Mouse (Mus musculus) small intestine, adult 2 months (tissue): Measurements from ENCODE around the gene Nxph4. TPM values are rescaled to one million over a fixed set of nuclear protein-coding genes. Genes with fewer than 3 reads are reported as not detected.

Source experiments
- H3K27ac ChIP-seq: fragments of 200-500 bp; 2 replicates; pipeline ENCODE4 v1.5.1; 2012; ENCODE audit warnings: low read depth, low read length, control low read depth, inconsistent platforms; ENCODE audit not compliant: insufficient read depth
- H3K27me3 ChIP-seq: fragments of 200-500 bp; 2 replicates; pipeline ENCODE4 v1.6.1; 2012; ENCODE audit warnings: mild to moderate bottlenecking, moderate library complexity, low read length, inconsistent platforms; ENCODE audit not compliant: control insufficient read depth, insufficient read depth
- H3K36me3 ChIP-seq: fragments of 200-500 bp; 2 replicates; pipeline ENCODE4 v1.6.1; 2012; ENCODE audit warnings: mild to moderate bottlenecking, low read length, control low read depth, inconsistent platforms; ENCODE audit not compliant: control insufficient read depth, insufficient read depth
- H3K4me1 ChIP-seq: fragments of 200-500 bp; 2 replicates; pipeline ENCODE4 v1.6.1; 2012; ENCODE audit warnings: low read length, inconsistent platforms, mixed read lengths; ENCODE audit not compliant: control insufficient read depth, insufficient read depth, insufficient read length
- H3K4me3 ChIP-seq: fragments of 200-500 bp; 2 replicates; pipeline ENCODE4 v1.5.1; 2012; ENCODE audit warnings: low read depth, mild to moderate bottlenecking, control low read depth, inconsistent platforms, low read length, moderate library complexity
- CTCF ChIP-seq: fragments of 200-500 bp; IDR thresholded peaks from 2 replicates; pipeline ENCODE4 v1.5.1; 2012; ENCODE audit warnings: low read depth, mild to moderate bottlenecking, control low read depth, inconsistent platforms, low read length, moderate library complexity, mixed read lengths; ENCODE audit not compliant: insufficient replicate concordance, insufficient read length; ENCODE audit errors: extremely low read depth
- POLR2A ChIP-seq: fragments of 200-500 bp; IDR thresholded peaks from 2 replicates; pipeline ENCODE4 v1.6.1; 2012; ENCODE audit warnings: low read depth, mild to moderate bottlenecking, control low read depth, inconsistent platforms, low read length, moderate library complexity
- WGBS: fragments of 180-500 bp; shearing (Covaris S2); methylation state at CpG from one replicate; pipeline ENCODE4 v1.1.7; 2018; 5-methylcytosine and 5-hydroxymethylcytosine counted together
- polyA plus RNA-seq: library from polyadenylated mRNA; depleted of rRNA; stranded (reverse); fragments of >200 nt; gene quantifications from 2 replicates; pipeline ENCODE4 v1.2.3, GENCODE M21; 2012

Nxph4 gene
- polyA plus RNA-seq, 1 experiment, result 0.41 TPM

DNA sequence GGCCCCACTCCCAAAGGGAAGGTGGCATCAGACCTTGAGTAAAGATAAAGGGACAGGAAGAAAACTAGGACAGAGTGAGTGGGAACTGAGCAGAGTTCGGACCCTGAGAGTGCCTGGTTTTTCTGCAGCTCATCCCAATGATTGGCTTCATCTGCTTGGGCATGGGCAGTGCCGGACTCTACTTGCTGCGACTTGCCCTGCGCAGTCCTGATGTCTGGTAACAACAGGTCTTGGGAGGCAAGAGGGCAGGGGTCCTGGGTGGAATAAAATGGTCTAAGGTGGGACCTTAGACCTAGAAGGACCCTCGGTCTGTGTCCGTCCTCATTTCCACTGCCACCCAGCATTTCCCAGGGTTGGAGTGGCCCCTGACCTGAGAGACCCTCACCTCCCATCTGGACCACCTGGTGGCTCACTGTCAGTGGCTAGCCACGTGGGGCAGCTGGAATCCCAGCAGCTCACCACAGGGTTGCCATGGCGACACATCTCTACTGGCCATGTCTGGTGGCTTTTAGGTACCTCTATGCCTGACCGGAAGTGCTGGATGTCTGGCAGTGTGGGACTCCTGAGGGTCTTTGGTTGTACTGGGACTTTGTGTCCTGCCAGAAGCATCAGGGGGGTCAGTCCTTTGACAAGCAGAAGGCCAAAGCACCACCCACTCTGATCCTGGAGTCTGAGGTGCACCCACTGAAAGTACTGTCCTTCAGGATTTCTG, 18.9 kb downstream of the Nxph4 start:
- H3K4me1 ChIP-seq, result peaks cover 19% of the 10 kb centered on the region
- no peak for TF ChIP-seq CTCF
- no peak for TF ChIP-seq POLR2A
- H3K27ac ChIP-seq, result no peak overlapping the region
- 67% methylated on average over 9 of the region's 9 CpGs for WGBS
- 0 out of 2 replicates have a peak overlapping the region, but pooled peaks have one; percentile 0 for H3K4me3 ChIP-seq
- peaks cover 10% of the 10 kb centered on the region for H3K36me3 ChIP-seq
- peaks cover 27% of the 10 kb centered on the region for H3K27me3 ChIP-seq

DNA sequence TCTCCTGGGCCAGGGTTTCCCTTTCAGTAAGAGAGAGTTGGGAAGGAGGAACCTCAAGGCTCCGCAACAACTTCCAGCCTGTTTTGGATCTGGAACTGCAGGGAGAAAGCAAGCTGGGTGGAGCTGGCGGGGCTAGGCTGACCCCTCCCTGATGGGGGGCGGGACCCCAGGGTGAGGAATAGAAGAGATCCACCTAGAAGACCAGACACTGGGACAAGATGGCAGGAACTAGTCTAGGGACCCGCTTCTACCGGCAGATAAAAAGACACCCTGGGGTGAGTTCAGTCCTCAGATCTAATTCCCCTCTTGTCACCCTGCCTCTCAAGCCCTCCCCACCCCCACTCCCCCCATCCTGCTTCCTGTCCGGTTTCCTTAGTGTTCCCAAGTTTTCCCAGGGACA, 19.6 kb downstream of the Nxph4 start, which contains the start of gene Ndufa4l2:
TSS of gene Ndufa4l2 (plus strand) at position 204 of the 400 bp plus-strand sequence.
- TF ChIP-seq POLR2A (no peak), CTCF (no peak)
- no peak within 1 kb of the TSS for H3K27ac ChIP-seq

DNA sequence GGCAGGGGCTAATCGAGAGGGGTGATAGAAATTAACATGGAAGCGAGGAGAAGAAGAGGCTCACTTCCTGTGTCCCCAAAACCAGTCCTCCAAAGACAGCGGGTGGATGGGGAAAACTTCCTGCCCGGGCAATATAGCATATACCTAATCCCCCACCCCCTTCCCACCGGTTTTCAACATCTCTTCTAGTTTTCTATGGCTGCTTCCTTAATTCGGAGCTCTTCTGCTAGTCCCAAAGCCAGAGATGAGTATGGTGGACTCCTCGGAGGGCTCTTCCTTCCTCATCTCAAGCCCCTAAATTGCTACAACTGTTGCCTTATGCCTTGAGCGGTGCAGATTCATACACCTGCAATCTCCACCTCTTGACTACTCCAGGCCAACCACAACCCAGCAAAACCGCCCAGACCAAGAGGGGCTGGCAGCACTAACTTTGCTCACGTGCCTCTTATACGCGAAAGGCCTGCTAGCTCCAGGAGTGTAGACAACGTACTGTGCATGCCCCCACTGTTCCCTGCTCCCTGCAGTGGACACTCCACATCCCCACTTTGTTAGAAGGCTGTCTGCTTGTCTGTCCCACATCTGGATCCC, 20.2 kb downstream of the Nxph4 start:
- Histone ChIP-seq H3K4me3 (no peak overlapping the region), H3K4me1 (peaks cover 22% of the 10 kb centered on the region), H3K36me3 (peaks cover 7% of the 10 kb centered on the region; the same call in 1 of the 2 replicates), H3K27me3 (peaks cover 34% of the 10 kb centered on the region), H3K27ac (no peak overlapping the region)
- WGBS, result 47% methylated on average over 13 of the region's 13 CpGs
- TF ChIP-seq POLR2A, result no peak
- TF ChIP-seq CTCF, result no peak

More for the DNA sequence above, 19.6 kb downstream of the Nxph4 start, which contains the start of gene Ndufa4l2:
- Histone ChIP-seq H3K4me3 (0 out of 2 replicates have a peak within 1 kb of the TSS, but pooled peaks have one; percentile 0), H3K4me1 (peaks cover 19% of the 10 kb centered on the region), H3K36me3 (peaks cover 10% of the 10 kb centered on the region), H3K27me3 (peaks cover 30% of the 10 kb centered on the region)
- WGBS, result 40% methylated on average over 6 of the region's 6 CpGs

DNA sequence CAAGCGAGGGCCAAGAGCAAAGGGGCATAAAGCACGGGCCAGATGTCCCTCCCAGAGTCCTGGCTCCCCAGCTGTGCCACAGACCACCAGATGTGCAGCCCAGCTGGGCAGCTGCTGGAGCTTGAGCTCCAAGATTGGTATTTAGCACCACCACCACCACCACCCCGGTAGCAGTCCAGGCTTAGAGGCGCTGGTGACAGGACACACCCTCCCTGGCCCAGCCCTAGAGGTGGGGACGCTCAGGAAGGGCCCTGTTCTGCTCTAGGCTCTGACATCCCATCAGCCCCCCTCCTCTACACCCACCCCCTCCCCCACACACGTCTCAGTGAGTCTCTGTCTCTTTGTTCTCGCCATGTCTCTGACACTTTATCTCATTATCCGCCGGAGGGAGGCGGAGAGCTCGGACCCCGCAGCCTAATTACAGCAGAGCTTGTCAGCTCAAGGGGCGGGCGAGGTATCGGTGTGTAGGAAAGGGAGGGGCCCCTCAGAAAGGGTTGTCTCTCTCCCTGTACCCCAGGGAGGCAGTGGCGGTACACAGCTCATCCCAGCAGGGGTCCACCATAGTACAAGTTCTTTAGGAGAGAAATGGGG, 20.8 kb downstream of the Nxph4 start:
- TF ChIP-seq POLR2A (no peak), CTCF (no peak)
- 6% methylated on average over 16 of the region's 16 CpGs for WGBS
- Histone ChIP-seq H3K36me3 (peaks cover 7% of the 10 kb centered on the region; the same call in 1 of the 2 replicates), H3K4me1 (peaks cover 25% of the 10 kb centered on the region), H3K27ac (no peak overlapping the region), H3K4me3 (peak overlapping the region; percentile 49; the same call in 1 of the 2 replicates), H3K27me3 (peaks cover 35% of the 10 kb centered on the region)

DNA sequence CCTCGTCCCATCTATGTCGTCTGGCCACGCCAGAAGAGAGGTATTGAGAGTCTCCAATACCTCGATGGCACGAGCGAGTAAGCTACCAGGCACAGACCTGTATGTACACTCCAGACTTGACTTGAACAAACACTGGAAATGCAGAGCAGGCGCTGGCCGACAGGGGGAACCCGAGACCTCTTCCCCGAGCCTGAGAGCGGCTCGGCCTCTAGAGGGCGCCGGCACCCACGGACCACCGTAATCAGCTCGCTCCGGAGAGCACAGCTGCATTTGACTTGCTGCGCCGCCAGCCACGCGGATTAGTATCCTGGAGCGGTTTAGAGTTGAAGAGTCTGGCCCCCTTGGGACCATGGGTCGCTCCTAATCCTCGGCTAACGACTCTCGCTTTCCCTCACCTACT, 21.5 kb downstream of the Nxph4 start:
- Histone ChIP-seq H3K27me3 (peaks cover 35% of the 10 kb centered on the region), H3K4me3 (peak overlapping the region; percentile 64), H3K4me1 (peaks cover 26% of the 10 kb centered on the region), H3K27ac (no peak overlapping the region), H3K36me3 (peaks cover 2% of the 10 kb centered on the region; the same call in 1 of the 2 replicates)
- WGBS, result under 1% methylated on average over 27 of the region's 27 CpGs
- peak; percentile 100 for TF ChIP-seq CTCF
- no peak for TF ChIP-seq POLR2A

DNA sequence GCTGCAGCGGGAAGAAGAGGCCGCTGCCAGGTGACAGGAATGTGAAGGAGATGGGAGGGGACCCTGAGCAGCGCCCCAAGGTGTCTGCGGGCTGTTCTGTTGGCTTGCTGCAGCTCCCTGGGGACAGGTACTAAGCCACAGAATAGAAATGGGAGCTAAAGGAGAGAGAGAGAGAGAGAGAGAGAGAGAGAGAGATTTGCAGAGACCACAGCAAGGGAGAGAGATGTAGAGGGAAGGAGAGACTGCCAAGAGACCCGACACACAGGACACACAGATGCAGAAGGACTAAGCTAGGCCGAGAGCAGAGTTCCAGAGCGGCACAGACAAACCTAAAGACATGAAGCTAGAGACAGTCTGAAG, 22.1 kb downstream of the Nxph4 start:
- Histone ChIP-seq H3K27ac (peak overlapping the region; percentile 10; the same call in 1 of the 2 replicates), H3K36me3 (no peaks in the 10 kb centered on the region), H3K27me3 (peaks cover 35% of the 10 kb centered on the region), H3K4me1 (peaks cover 26% of the 10 kb centered on the region), H3K4me3 (peak overlapping the region; percentile 64)
- TF ChIP-seq CTCF (no peak), POLR2A (no peak)
- WGBS, result 1% methylated on average over 7 of the region's 7 CpGs

DNA sequence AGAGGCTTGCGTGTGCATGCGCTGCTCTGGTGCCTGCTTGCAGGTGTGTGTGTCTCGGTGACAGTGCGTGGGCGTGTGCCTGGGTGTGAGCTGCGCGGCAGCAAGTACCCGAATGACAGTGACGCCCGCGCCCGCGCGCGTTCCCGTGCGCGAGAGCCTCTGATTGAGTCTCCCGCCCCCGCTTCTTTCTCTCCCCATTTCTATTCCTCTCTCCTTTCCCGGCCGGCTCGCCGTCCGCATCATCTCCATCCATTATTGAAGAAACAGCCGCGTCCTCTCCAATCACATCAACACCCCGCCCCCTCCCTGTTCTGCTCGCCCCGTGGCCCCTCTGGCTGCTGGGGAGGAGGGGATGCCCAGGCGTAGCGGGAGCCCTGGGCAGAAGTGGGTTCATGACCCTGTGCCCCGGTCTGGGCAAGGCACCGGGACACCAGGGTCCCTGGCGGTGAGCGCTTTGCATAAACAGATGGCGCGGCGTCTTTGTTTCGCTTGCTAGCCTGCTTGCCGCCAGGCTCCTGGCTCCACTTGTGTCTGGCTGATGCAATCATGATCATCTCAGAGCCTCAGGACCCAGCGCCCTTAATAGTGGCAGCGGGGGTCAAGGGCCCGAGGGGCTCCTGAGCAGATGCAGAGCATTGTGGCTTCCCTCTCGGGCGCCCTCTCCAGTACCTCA, 22.6 kb downstream of the Nxph4 start:
- Histone ChIP-seq H3K27ac (peak overlapping the region; percentile 10; the same call in 1 of the 2 replicates), H3K36me3 (no peaks in the 10 kb centered on the region), H3K27me3 (peaks cover 35% of the 10 kb centered on the region), H3K4me1 (peaks cover 25% of the 10 kb centered on the region), H3K4me3 (peak overlapping the region; percentile 64)
- 1% methylated on average over 45 of the region's 46 CpGs for WGBS
- TF ChIP-seq POLR2A (no peak), CTCF (0 out of 2 replicates have a peak, but pooled peaks have one; percentile 8)
